Mouse (Mus musculus): Measurements from ENCODE around the gene Cachd1. TPM values are rescaled to one million over a fixed set of nuclear protein-coding genes. Genes with fewer than 3 reads are reported as not detected.

The Cachd1 gene
- polyA plus RNA-seq, 1 experiment from 2014 or later, result 31.1 TPM

Other genes starting within 250 kb of the Cachd1 start
- not detected in 2 replicates for gene Gm10577, start 244.0 kb downstream of the Cachd1 start, polyA plus RNA-seq (2015; fragmentation: Nextera tagmentation; extraction: Ambion mirVana)